8 mouse cellular contexts compared by ENCODE assay signal in the genomic region with DNA sequence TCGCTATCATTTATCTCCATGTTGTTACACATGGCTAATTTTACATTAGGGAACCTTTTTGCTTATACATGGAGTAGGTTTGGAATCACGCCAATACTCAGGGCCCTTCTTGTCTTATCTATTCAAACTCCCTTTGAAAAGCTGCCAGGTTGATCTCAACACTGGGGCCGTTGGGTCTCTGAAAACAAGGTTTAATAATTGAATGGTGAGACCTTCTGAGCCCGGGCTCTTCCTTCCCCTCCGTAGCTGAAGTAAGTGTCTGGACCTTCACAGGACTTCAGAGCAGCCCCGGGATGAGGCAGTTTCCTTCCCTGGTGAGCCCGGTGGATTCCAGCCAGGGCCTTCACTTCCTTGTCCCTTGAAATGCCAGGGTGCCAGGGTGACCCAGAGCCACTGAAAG. TPM values are rescaled to one million over a fixed set of nuclear protein-coding genes. Genes with fewer than 3 reads are reported as not detected.
DNase-seq lines count a peak whose midpoint lies in the region; ATAC-seq and TF ChIP-seq lines count a peak whose summit lies in the region.

No protein-coding gene starts in this region.

- no peak overlapping the region for H3K4me2 ChIP-seq in hindbrain, postnatal 0 days (ENCODE audit: low read depth, low read length)
- H3K4me2 ChIP-seq in hindbrain, embryonic 16.5 days (ENCODE audit: low read length): no peak overlapping the region
- no peak overlapping the region for H3K4me2 ChIP-seq in kidney, embryonic 16.5 days (replicated peaks; ENCODE audit: low read depth, low read length)

- peak; percentile 32 for DNase-seq in hindbrain, postnatal 0 days (ENCODE audit: low spot score)
- DNase-seq in heart, adult 2 months: peak; percentile 40 to 47
- peak; percentile 31 to 62 for DNase-seq in lung, postnatal 4 days
- DNase-seq in retina, postnatal 1 day: no peak
- DNase-seq in cerebellum, postnatal 25 days: no peak
- DNase-seq in frontal cortex, postnatal 10 days (ENCODE audit: low spot score in 2 of 2): no peak

- no peak for TF ChIP-seq EP300 in heart, adult 2 months (IDR thresholded peaks at IDR 0.05; ENCODE audit: insufficient read depth, low read depth, low read length)

- H3K79me2 ChIP-seq in heart, adult 2 months (replicated peaks; ENCODE audit: control insufficient read depth, insufficient read depth, low read length): no peaks in the 10 kb centered on the region

- TF ChIP-seq CTCF in hindbrain, postnatal 0 days (IDR thresholded peaks at IDR 0.05; ENCODE audit: low read depth): no peak
- TF ChIP-seq CTCF in heart, adult 2 months (IDR thresholded peaks at IDR 0.05): no peak

- H3K27ac ChIP-seq in hindbrain, postnatal 0 days: no peak overlapping the region
- no peak overlapping the region for H3K27ac ChIP-seq in hindbrain, embryonic 16.5 days (ENCODE audit: low read depth, low read length)
- peak overlapping the region; percentile 73 for H3K27ac ChIP-seq in heart, adult 2 months
- peak overlapping the region; percentile 19; the same call in 1 of the 2 replicates for H3K27ac ChIP-seq in kidney, embryonic 16.5 days (ENCODE audit: low read length)

- H3K9ac ChIP-seq in hindbrain, postnatal 0 days (replicated peaks; ENCODE audit: low read length): no peak overlapping the region
- H3K9ac ChIP-seq in hindbrain, embryonic 16.5 days (ENCODE audit: low read depth, low read length): no peak overlapping the region
- H3K9ac ChIP-seq in heart, adult 2 months (ENCODE audit: low read depth, low read length): no peak overlapping the region
- H3K9ac ChIP-seq in kidney, embryonic 16.5 days (replicated peaks; ENCODE audit: low read length): no peak overlapping the region

- H3K36me3 ChIP-seq in hindbrain, postnatal 0 days (ENCODE audit: insufficient read depth, low read length): no peaks in the 10 kb centered on the region
- H3K36me3 ChIP-seq in hindbrain, embryonic 16.5 days (ENCODE audit: control insufficient read depth, insufficient read depth, low read length): no peaks in the 10 kb centered on the region
- H3K36me3 ChIP-seq in heart, adult 2 months (ENCODE audit: control insufficient read depth, insufficient read depth, low read length): no peaks in the 10 kb centered on the region; the same call in 1 of the 2 replicates
- no peaks in the 10 kb centered on the region for H3K36me3 ChIP-seq in kidney, embryonic 16.5 days (ENCODE audit: insufficient read depth, low read length)

- no peaks in the 10 kb centered on the region for H3K27me3 ChIP-seq in hindbrain, postnatal 0 days (ENCODE audit: insufficient read depth, low read length)
- H3K27me3 ChIP-seq in hindbrain, embryonic 16.5 days (replicated peaks; ENCODE audit: control insufficient read depth, insufficient read depth, low read length): no peaks in the 10 kb centered on the region
- no peaks in the 10 kb centered on the region; the same call in 1 of the 2 replicates for H3K27me3 ChIP-seq in heart, adult 2 months (ENCODE audit: control insufficient read depth, insufficient read depth, low read length)
- no peaks in the 10 kb centered on the region for H3K27me3 ChIP-seq in kidney, embryonic 16.5 days (ENCODE audit: insufficient read depth, low read length)

- ATAC-seq in hindbrain, postnatal 0 days: no peak
- no peak for ATAC-seq in hindbrain, embryonic 16.5 days
- ATAC-seq in kidney, embryonic 16.5 days (ENCODE audit: low FRiP score, low TSS enrichment): no peak

- intact Hi-C loops in heart, adult 2 months (cut with DNase I): loop anchor here (2.0 kb wide), 1 partner anchor 52 kb away; no protein-coding TSS in a partner anchor

- H3K9me3 ChIP-seq in hindbrain, postnatal 0 days (ENCODE audit: low read length): no peaks in the 10 kb centered on the region
- no peaks in the 10 kb centered on the region for H3K9me3 ChIP-seq in hindbrain, embryonic 16.5 days (ENCODE audit: control insufficient read depth, low read length)
- H3K9me3 ChIP-seq in kidney, embryonic 16.5 days (ENCODE audit: low read length): no peaks in the 10 kb centered on the region

- no peak overlapping the region for H3K4me3 ChIP-seq in hindbrain, postnatal 0 days (ENCODE audit: low read length)
- H3K4me3 ChIP-seq in hindbrain, embryonic 16.5 days (ENCODE audit: low read length): no peak overlapping the region
- H3K4me3 ChIP-seq in heart, adult 2 months: no peak overlapping the region
- no peak overlapping the region for H3K4me3 ChIP-seq in kidney, embryonic 16.5 days (ENCODE audit: low read length)

- H3K4me1 ChIP-seq in hindbrain, postnatal 0 days (ENCODE audit: insufficient read depth, low read length): peaks cover 10% of the 10 kb centered on the region; the same call in 1 of the 2 replicates
- peaks cover 28% of the 10 kb centered on the region for H3K4me1 ChIP-seq in hindbrain, embryonic 16.5 days (ENCODE audit: control insufficient read depth, insufficient read depth, low read depth, low read length)
- H3K4me1 ChIP-seq in heart, adult 2 months (ENCODE audit: control insufficient read depth, insufficient read depth, low read length): peaks cover 2% of the 10 kb centered on the region; the same call in 1 of the 2 replicates
- peaks cover 58% of the 10 kb centered on the region for H3K4me1 ChIP-seq in kidney, embryonic 16.5 days (ENCODE audit: insufficient read depth, low read length)

- 42% methylated on average over 7 of the region's 7 CpGs for WGBS in hindbrain, postnatal 0 days
- 38% methylated on average over 7 of the region's 7 CpGs for WGBS in hindbrain, embryonic 16.5 days
- 20% methylated on average over 7 of the region's 7 CpGs for WGBS in heart, adult 2 months
- 27% methylated on average over 7 of the region's 7 CpGs for WGBS in kidney, embryonic 16.5 days

- no peak for TF ChIP-seq POLR2A in heart, adult 2 months (IDR thresholded peaks at IDR 0.05; ENCODE audit: insufficient read depth, low read depth, low read length)

RNA-seq across cellular contexts. Expression of a gene that starts 5.6 kb away (rescaled TPM):
- 22.3 and 26.7 TPM in 2 replicates for total RNA-seq in hindbrain, postnatal 0 days (2014; rRNA removed)
- 2.5 and 2.9 TPM in 2 replicates for polyA plus RNA-seq in hindbrain, postnatal 0 days (2015; fragmentation: Nextera tagmentation; extraction: Ambion mirVana)
- polyA plus RNA-seq in hindbrain, embryonic 16.5 days (2015; fragmentation: Nextera tagmentation; extraction: Ambion mirVana): 3.6 and 4.1 TPM in 2 replicates
- total RNA-seq in heart, adult 2 months (2021): 1 to 10 TPM; 3.1 to 3.2 TPM
- polyA plus RNA-seq in heart, adult 2 months (2012; rRNA removed): 4.5 and 6.8 TPM in 2 replicates
- 4.8 and 5.2 TPM in 2 replicates for polyA plus RNA-seq in kidney, embryonic 16.5 days (2015; fragmentation: Nextera tagmentation; extraction: Ambion mirVana)

Comparison
In these comparisons a context has a peak if more than half of its experiments do, and no peak if none do; other contexts are left out.
1. DNase-seq: peak in hindbrain, postnatal 0 days (single experiment), heart, adult 2 months (2 of 2) and lung, postnatal 4 days (2 of 2); none in retina, postnatal 1 day (single experiment), cerebellum, postnatal 25 days (0 of 2) and frontal cortex, postnatal 10 days (0 of 2).
2. H3K27ac ChIP-seq: peak in heart, adult 2 months (single experiment) and kidney, embryonic 16.5 days (single experiment); none in hindbrain, postnatal 0 days (single experiment) and hindbrain, embryonic 16.5 days (single experiment).